Mouse (Mus musculus) limb, embryonic 10.5 days (tissue): Measurements from ENCODE around the gene Loxl1. TPM values are rescaled to one million over a fixed set of nuclear protein-coding genes. Genes with fewer than 3 reads are reported as not detected.

Experiments
- DNase-seq: peaks from one replicate; pipeline ENCODE4 v3.0.0-alpha.2; 2017; ENCODE audit warnings: low spot score
- H3K27ac ChIP-seq: fragments of 300-500 bp; sonication (generic); 2 replicates; pipeline ENCODE4 v1.5.1; 2016; ENCODE audit warnings: mild to moderate bottlenecking
- H3K27me3 ChIP-seq: fragments of 300-500 bp; sonication (generic); 2 replicates; pipeline ENCODE4 v1.6.1; 2016; ENCODE audit warnings: low read depth, mild to moderate bottlenecking; ENCODE audit not compliant: poor library complexity, severe bottlenecking
- H3K36me3 ChIP-seq: fragments of 300-500 bp; sonication (generic); 2 replicates; pipeline ENCODE4 v1.6.1; 2016; ENCODE audit warnings: mild to moderate bottlenecking, moderate library complexity
- H3K4me1 ChIP-seq: fragments of 300-500 bp; sonication (generic); 2 replicates; pipeline ENCODE4 v1.6.1; 2016
- H3K4me3 ChIP-seq: fragments of 300-500 bp; sonication (generic); 2 replicates; pipeline ENCODE4 v1.5.1; 2016; ENCODE audit warnings: mild to moderate bottlenecking, moderate library complexity
- H3K9me3 ChIP-seq: fragments of 300-500 bp; sonication (generic); replicated peaks from 2 replicates; pipeline ENCODE4 v1.6.1; 2016; ENCODE audit warnings: mild to moderate bottlenecking
- WGBS: fragments of 180-500 bp; shearing (Covaris S2); methylation state at CpG from one replicate; pipeline ENCODE4 v1.1.7; 2016; 5-methylcytosine and 5-hydroxymethylcytosine counted together
- polyA plus RNA-seq: library from polyadenylated mRNA; unstranded; fragments of >200 nt; fragmentation: Nextera tagmentation; extraction: Ambion mirVana; gene quantifications from 2 replicates; pipeline ENCODE4 v1.2.1, GENCODE M21; 2016

Loxl1 gene
- polyA plus RNA-seq, 1 experiment from 2014 or later, result 12.9 TPM

DNA sequence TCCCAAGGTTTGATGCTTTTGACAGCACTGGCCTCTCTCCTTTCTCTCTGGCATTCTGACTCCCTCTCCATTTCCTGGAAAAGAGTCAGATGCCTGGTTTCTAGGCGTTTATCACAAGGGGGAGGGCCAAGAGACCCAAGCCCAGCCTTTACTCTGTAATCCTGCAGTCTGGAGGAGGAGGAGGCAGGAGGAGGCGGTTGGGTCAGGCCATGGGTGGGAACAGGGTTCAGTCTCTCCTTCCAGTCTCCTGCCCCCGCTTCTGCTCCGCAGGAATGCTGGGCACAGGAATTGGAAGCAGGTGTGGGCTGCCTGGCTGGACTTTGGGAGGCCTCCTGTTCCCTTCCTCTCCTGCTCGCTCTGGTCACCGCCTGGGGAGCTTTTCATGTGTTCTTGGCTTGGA lies 7.3 kb downstream of the Loxl1 start:
- Histone ChIP-seq H3K36me3 (no peaks in the 10 kb centered on the region), H3K4me1 (peaks cover 69% of the 10 kb centered on the region), H3K4me3 (no peak overlapping the region), H3K9me3 (no peaks in the 10 kb centered on the region), H3K27me3 (peaks cover 16% of the 10 kb centered on the region; the same call in 1 of the 2 replicates), H3K27ac (peak overlapping the region; percentile 84)
- peak; percentile 72 for DNase-seq
- WGBS, result 6% methylated on average over 6 of the region's 6 CpGs

DNA sequence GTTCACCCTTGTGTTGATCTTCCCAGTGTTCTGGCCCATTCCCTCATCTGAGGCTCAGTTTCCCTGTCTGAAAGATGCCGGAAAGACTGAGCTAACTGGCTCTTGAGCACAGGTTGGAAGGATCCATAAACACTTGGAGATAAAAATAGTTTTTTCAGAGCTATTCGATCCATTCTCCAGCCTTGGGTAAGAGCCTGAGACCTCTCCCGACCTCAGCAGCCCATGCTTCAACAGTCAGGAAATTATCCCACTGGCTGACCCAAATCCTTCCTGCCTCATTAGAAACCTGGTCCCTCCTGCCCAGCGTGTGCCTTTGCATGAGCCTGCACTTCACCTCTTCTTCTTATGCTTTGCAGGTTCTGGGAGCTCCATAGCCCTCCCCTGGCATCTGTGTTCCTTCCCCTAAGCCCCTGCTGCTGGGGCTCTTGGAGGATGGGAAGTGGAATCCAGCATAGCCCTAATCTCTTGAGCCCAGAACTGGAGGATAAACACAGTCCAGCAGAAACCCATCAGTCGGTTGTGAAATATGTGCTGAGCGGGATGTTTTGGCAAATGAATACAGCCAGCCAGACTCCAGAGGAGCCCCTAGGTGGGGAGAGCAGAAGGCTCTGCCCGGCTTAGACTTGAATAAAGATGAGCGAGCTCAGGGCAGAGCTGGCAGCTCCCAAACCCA lies 9.3 kb downstream of the Loxl1 start:
- peak overlapping the region; percentile 84 for H3K27ac ChIP-seq

GRCm38 (mm10) chr9:58303115-58303514 lies 9.9 kb downstream of the Loxl1 start:
- H3K4me3 ChIP-seq, result no peak overlapping the region
- peak overlapping the region; percentile 84 for H3K27ac ChIP-seq
- H3K27me3 ChIP-seq, result 0 out of 2 replicates have a peak, but pooled peaks cover 8% of the 10 kb centered on the region
- DNase-seq, result no peak
- H3K36me3 ChIP-seq, result no peaks in the 10 kb centered on the region
- H3K9me3 ChIP-seq, result no peaks in the 10 kb centered on the region
- H3K4me1 ChIP-seq, result peaks cover 59% of the 10 kb centered on the region
- 60% methylated on average over 5 of the region's 5 CpGs for WGBS

More for the DNA sequence above, 9.3 kb downstream of the Loxl1 start:
- 62% methylated on average over 8 of the region's 8 CpGs for WGBS
- peaks cover 65% of the 10 kb centered on the region for H3K4me1 ChIP-seq
- no peak for DNase-seq
- no peaks in the 10 kb centered on the region for H3K36me3 ChIP-seq
- H3K4me3 ChIP-seq, result no peak overlapping the region
- no peaks in the 10 kb centered on the region for H3K9me3 ChIP-seq
- H3K27me3 ChIP-seq, result 0 out of 2 replicates have a peak, but pooled peaks cover 8% of the 10 kb centered on the region

DNA sequence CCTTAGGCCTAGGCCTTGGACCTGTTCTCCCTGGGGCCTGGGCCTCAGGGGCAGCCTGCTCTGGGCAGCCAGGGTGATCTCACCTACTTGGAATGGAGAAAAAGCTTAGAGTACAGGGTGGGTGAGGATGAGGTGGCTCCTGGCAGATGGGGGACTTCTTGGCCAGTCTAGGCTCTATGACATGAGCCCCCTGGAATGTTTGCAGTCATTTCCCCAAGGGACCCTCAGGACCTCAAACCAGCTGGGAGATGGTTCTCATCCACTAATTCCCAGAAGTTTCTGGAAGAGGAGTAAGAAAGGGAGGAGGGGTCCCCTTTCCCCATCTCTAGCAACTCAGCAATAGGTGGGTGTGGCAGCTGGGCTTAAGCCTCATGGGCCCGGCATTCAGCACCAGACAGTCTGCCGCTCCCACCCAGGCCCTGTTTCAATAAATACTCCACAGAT lies 13.6 kb downstream of the Loxl1 start:
- Histone ChIP-seq H3K4me1 (peaks cover 43% of the 10 kb centered on the region), H3K9me3 (no peaks in the 10 kb centered on the region), H3K27me3 (no peaks in the 10 kb centered on the region), H3K27ac (no peak overlapping the region), H3K36me3 (no peaks in the 10 kb centered on the region), H3K4me3 (no peak overlapping the region)
- 71% methylated on average over 2 of the region's 2 CpGs for WGBS
- DNase-seq, result no peak

GRCm38 (mm10) chr9:58297961-58298477 lies 15.0 kb downstream of the Loxl1 start:
- Histone ChIP-seq H3K4me3 (no peak overlapping the region), H3K27ac (no peak overlapping the region), H3K4me1 (peaks cover 32% of the 10 kb centered on the region), H3K27me3 (no peaks in the 10 kb centered on the region), H3K9me3 (no peaks in the 10 kb centered on the region), H3K36me3 (no peaks in the 10 kb centered on the region)
- 76% methylated on average over 4 of the region's 4 CpGs for WGBS
- DNase-seq, result no peak

DNA sequence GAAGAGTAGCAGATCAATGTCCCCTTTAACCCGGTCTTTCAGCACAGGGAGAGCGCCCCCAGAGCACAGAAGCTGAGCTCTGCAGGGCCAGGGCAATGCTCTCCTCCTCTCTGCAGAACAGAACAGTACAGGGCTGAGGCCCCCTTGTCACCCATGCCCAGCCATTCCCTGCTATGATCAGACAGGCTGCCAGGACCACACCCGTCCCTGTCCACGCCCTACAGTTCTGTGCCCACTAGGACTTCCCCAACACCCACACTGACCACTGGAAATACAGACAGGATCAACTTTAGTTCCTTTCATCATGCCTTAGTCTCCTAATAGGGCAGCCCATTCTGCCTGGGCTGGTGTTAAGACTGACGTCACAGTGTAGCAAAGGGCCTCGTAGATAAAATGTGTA lies 15.9 kb downstream of the Loxl1 start:
- no peak for DNase-seq
- peaks cover 28% of the 10 kb centered on the region for H3K4me1 ChIP-seq
- 87% methylated on average over 6 of the region's 6 CpGs for WGBS
- H3K27ac ChIP-seq, result no peak overlapping the region
- H3K36me3 ChIP-seq, result no peaks in the 10 kb centered on the region
- no peak overlapping the region for H3K4me3 ChIP-seq
- no peaks in the 10 kb centered on the region for H3K27me3 ChIP-seq
- no peaks in the 10 kb centered on the region for H3K9me3 ChIP-seq

- peak overlapping the region; percentile 76 for H3K27ac ChIP-seq
- H3K4me1 ChIP-seq, result peaks cover 28% of the 10 kb centered on the region
- no peaks in the 10 kb centered on the region for H3K36me3 ChIP-seq
Measured at GRCm38 (mm10) chr9:58295766-58296361, 17.1 kb downstream of the Loxl1 start.

DNA sequence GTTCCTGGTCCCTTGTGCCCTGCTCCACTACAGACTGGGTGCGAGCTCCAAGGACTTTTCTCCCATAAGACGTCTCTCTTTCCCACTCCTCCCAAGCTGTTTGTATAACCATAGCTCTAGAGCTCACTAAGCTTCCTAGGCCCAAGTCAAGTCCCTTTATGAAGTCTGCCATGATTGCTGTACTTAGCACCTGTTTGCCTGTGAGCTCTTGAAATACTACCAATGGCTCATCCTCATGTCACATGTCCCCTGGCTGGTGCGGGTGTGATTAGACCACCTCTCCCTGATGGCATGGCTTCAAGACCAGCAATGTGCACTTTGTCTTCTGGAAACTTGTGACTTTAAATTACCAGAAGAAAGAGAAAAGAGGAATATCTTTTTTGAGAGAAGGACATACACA lies 17.6 kb downstream of the Loxl1 start:
- H3K9me3 ChIP-seq, result no peaks in the 10 kb centered on the region
- peak overlapping the region; percentile 76; the same call in 1 of the 2 replicates for H3K27ac ChIP-seq
- peaks cover 31% of the 10 kb centered on the region for H3K4me1 ChIP-seq
- no peak for DNase-seq
- H3K27me3 ChIP-seq, result no peaks in the 10 kb centered on the region
- H3K36me3 ChIP-seq, result no peaks in the 10 kb centered on the region
- H3K4me3 ChIP-seq, result no peak overlapping the region
- WGBS, result 87% methylated on average over 3 of the region's 3 CpGs

More at GRCm38 (mm10) chr9:58295766-58296361, 17.1 kb downstream of the Loxl1 start:
- no peak overlapping the region for H3K4me3 ChIP-seq
- no peaks in the 10 kb centered on the region for H3K9me3 ChIP-seq
- no peak for DNase-seq
- 31% methylated on average over 9 of the region's 9 CpGs for WGBS
- H3K27me3 ChIP-seq, result no peaks in the 10 kb centered on the region

DNA sequence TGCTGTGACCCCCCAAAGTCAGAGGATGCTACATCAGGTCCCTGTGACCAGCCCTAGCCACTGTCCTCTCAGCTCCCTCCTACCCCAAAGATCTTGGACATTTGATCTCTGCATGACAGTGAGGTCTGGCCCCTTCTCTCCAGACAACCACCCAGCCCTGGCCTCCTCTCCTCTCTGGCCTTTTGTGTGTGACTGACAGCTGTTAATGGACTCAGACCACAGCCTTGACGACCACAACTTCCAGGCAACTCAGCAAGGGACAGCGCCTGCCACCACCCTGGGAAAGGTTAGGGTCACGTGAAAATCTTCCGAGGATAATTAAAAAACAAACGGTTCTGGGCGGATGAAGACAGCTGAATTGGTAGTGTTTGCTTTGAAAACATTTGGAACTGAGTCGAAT lies 18.5 kb downstream of the Loxl1 start:
- no peak overlapping the region for H3K27ac ChIP-seq
- no peaks in the 10 kb centered on the region for H3K36me3 ChIP-seq
- no peak overlapping the region for H3K4me3 ChIP-seq
- WGBS, result 58% methylated on average over 7 of the region's 7 CpGs
- DNase-seq, result no peak
- H3K9me3 ChIP-seq, result no peaks in the 10 kb centered on the region
- no peaks in the 10 kb centered on the region for H3K27me3 ChIP-seq
- peaks cover 31% of the 10 kb centered on the region for H3K4me1 ChIP-seq

DNA sequence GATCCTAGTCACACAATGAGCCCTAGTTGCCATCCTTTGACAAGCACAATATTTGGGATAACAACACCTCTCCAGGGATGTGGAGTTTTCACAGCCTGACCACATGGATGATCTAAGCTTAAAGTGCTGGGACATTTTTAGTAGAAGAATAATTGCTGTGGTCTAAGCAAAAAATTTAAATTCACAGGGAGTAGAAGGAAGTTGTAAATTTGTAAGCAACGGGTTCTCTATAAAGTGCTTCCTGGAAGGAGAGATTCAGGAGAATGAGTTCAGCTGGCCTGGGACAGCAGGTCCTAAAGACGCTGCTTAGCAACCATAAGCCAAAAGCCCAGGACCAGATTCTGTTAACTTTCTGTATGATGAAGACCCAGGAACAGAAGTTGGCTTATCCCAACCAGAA lies 23.1 kb downstream of the Loxl1 start:
- WGBS, result 73% methylated on average over 2 of the region's 2 CpGs
- Histone ChIP-seq H3K36me3 (no peaks in the 10 kb centered on the region), H3K4me1 (peaks cover 8% of the 10 kb centered on the region), H3K4me3 (no peak overlapping the region), H3K9me3 (no peaks in the 10 kb centered on the region), H3K27ac (no peak overlapping the region), H3K27me3 (no peaks in the 10 kb centered on the region)
- no peak for DNase-seq

GRCm38 (mm10) chr9:58289090-58289489 lies 23.9 kb downstream of the Loxl1 start:
- 73% methylated on average over 1 of the region's 1 CpGs for WGBS
- Histone ChIP-seq H3K36me3 (no peaks in the 10 kb centered on the region), H3K4me3 (no peak overlapping the region), H3K27me3 (no peaks in the 10 kb centered on the region), H3K9me3 (no peaks in the 10 kb centered on the region), H3K4me1 (peaks cover 3% of the 10 kb centered on the region; the same call in 1 of the 2 replicates), H3K27ac (no peak overlapping the region)
- no peak for DNase-seq

- Histone ChIP-seq H3K4me3 (no peak overlapping the region), H3K27me3 (no peaks in the 10 kb centered on the region), H3K4me1 (peaks cover 9% of the 10 kb centered on the region; the same call in 1 of the 2 replicates), H3K9me3 (no peaks in the 10 kb centered on the region), H3K27ac (no peak overlapping the region), H3K36me3 (no peaks in the 10 kb centered on the region)
- WGBS, result 84% methylated on average over 7 of the region's 7 CpGs
- DNase-seq, result no peak
Measured at GRCm38 (mm10) chr9:58283431-58283830, 29.6 kb downstream of the Loxl1 start.

- Histone ChIP-seq H3K4me1 (peaks cover 9% of the 10 kb centered on the region; the same call in 1 of the 2 replicates), H3K27ac (no peak overlapping the region), H3K9me3 (no peaks in the 10 kb centered on the region), H3K4me3 (no peak overlapping the region), H3K36me3 (no peaks in the 10 kb centered on the region), H3K27me3 (no peaks in the 10 kb centered on the region)
- peak; percentile 58 for DNase-seq
- 63% methylated on average over 3 of the region's 3 CpGs for WGBS
Measured at GRCm38 (mm10) chr9:58281597-58281996, 31.4 kb downstream of the Loxl1 start.
